Mouse (Mus musculus) MEL (cell line): ENCODE measurements around the gene Brpf3. TPM values are rescaled to one million over a fixed set of nuclear protein-coding genes. Genes with fewer than 3 reads are reported as not detected.
A peak's percentile ranks its signal among the peaks of the same experiment; 100 is the strongest.

Experiments used
- DNase-seq: peaks from one replicate; pipeline ENCODE4 v3.0.0; 2011; ENCODE audit warnings: low read depth, low spot score
- H3K27ac ChIP-seq: 2 replicates; pipeline ENCODE4 v1.5.1; 2012; ENCODE audit warnings: low read depth, mild to moderate bottlenecking, control low read depth, low read length, moderate library complexity; ENCODE audit not compliant: control insufficient read depth
- H3K27me3 ChIP-seq, 2 experiments: fragments of 150-350 bp in 1 of 2; sonication (generic) in 1 of 2; 2 replicates each; pipeline ENCODE4 v1.6.1; 2012; ENCODE audit warnings: low read length in 2 of 2, mild to moderate bottlenecking in 2 of 2, improper control_type of control experiment in 1 of 2, moderate library complexity in 1 of 2; ENCODE audit not compliant: insufficient read depth in 2 of 2, control insufficient read depth in 1 of 2
- H3K36me3 ChIP-seq, 2 experiments: 2 replicates each; pipeline ENCODE4 v1.6.1; 2012 to 2014; ENCODE audit warnings: low read length in 2 of 2, improper control_type of control experiment in 1 of 2, inconsistent platforms in 1 of 2, mild to moderate bottlenecking in 1 of 2; ENCODE audit not compliant: insufficient read depth in 2 of 2, control insufficient read depth in 1 of 2
- H3K4me1 ChIP-seq, 2 experiments: fragments of 150-350 bp in 1 of 2; sonication (generic) in 1 of 2; 2 replicates each; pipeline ENCODE4 v1.6.1; 2012; ENCODE audit warnings: low read length in 2 of 2, improper control_type of control experiment in 1 of 2, mild to moderate bottlenecking in 1 of 2; ENCODE audit not compliant: insufficient read depth in 2 of 2, control insufficient read depth in 1 of 2
- H3K4me3 ChIP-seq, 2 experiments: fragments of 150-350 bp in 1 of 2; sonication (generic) in 1 of 2; 2 replicates each; pipeline ENCODE4 v1.5.1; 2012; ENCODE audit warnings: low read depth in 2 of 2, low read length in 2 of 2, mild to moderate bottlenecking in 2 of 2, moderate library complexity in 2 of 2, control low read depth in 1 of 2, improper control_type of control experiment in 1 of 2; ENCODE audit not compliant: control insufficient read depth in 1 of 2, insufficient read depth in 1 of 2
- H3K79me2 ChIP-seq: 2 replicates; pipeline ENCODE4 v1.6.1; 2012; ENCODE audit warnings: mild to moderate bottlenecking, low read length, moderate library complexity; ENCODE audit not compliant: control insufficient read depth, poor library complexity, insufficient read depth
- H3K9ac ChIP-seq: 2 replicates; pipeline ENCODE4 v1.6.1; 2012; ENCODE audit warnings: low read depth, mild to moderate bottlenecking, control low read depth, low read length, moderate library complexity; ENCODE audit not compliant: control insufficient read depth, poor library complexity, severe bottlenecking
- H3K9me3 ChIP-seq: fragments of 150-350 bp; sonication (generic); replicated peaks from 2 replicates; pipeline ENCODE4 v1.6.1; 2012; ENCODE audit warnings: mild to moderate bottlenecking, low read length, improper control_type of control experiment, moderate library complexity; ENCODE audit not compliant: insufficient read depth
- CHD1 ChIP-seq: IDR thresholded peaks from 2 replicates; pipeline ENCODE4 v1.6.1; 2012; ENCODE audit warnings: low read depth, mild to moderate bottlenecking, inconsistent platforms, low read length, improper control_type of control experiment
- CHD2 ChIP-seq: IDR thresholded peaks from 2 replicates; pipeline ENCODE4 v1.6.1; 2011; ENCODE audit warnings: low read length, improper control_type of control experiment
- CTCF ChIP-seq, 3 experiments: IDR thresholded peaks in 2 of 3; conservative IDR thresholded peaks in 1 of 3; 2 replicates each; pipeline ENCODE4 v1.5.1; 2011 to 2012; ENCODE audit warnings: low read length in 3 of 3, low read depth in 2 of 3, mild to moderate bottlenecking in 2 of 3, improper control_type of control experiment in 1 of 3, inconsistent platforms in 1 of 3, mixed read lengths in 1 of 3, moderate library complexity in 1 of 3; ENCODE audit not compliant: control insufficient read depth in 1 of 3, insufficient read depth in 1 of 3, poor library complexity in 1 of 3, severe bottlenecking in 1 of 3
- E2F4 ChIP-seq: IDR thresholded peaks from 2 replicates; pipeline ENCODE4 v1.6.1; 2011; ENCODE audit warnings: low read depth, low read length, improper control_type of control experiment, borderline replicate concordance
- ELF1 ChIP-seq: IDR thresholded peaks from 2 replicates; pipeline ENCODE4 v1.6.1; 2014; ENCODE audit warnings: low read depth, mild to moderate bottlenecking, inconsistent platforms, low read length, improper control_type of control experiment, moderate library complexity
- EP300 ChIP-seq, 2 experiments: IDR thresholded peaks; 2 replicates each; pipeline ENCODE4 v1.6.1; 2011; ENCODE audit warnings: improper control_type of control experiment in 2 of 2, low read length in 2 of 2, low read depth in 1 of 2, mild to moderate bottlenecking in 1 of 2
- ETS1 ChIP-seq: IDR thresholded peaks from 2 replicates; pipeline ENCODE4 v1.6.1; 2012; ENCODE audit warnings: low read depth, mild to moderate bottlenecking, inconsistent platforms, low read length, improper control_type of control experiment, moderate library complexity
- GABPA ChIP-seq: IDR thresholded peaks from 2 replicates; pipeline ENCODE4 v1.6.1; 2012; ENCODE audit warnings: low read depth, mild to moderate bottlenecking, inconsistent platforms, low read length, improper control_type of control experiment, moderate library complexity
- GATA1 ChIP-seq: IDR thresholded peaks from 2 replicates; pipeline ENCODE4 v1.6.1; 2011; ENCODE audit warnings: low read depth, low read length, improper control_type of control experiment
- HCFC1 ChIP-seq: IDR thresholded peaks from 2 replicates; pipeline ENCODE4 v1.6.1; 2012; ENCODE audit warnings: low read depth, mild to moderate bottlenecking, inconsistent platforms, low read length, improper control_type of control experiment, moderate library complexity
- KAT2A ChIP-seq: conservative IDR thresholded peaks from 2 replicates; pipeline ENCODE4 v1.6.1; 2012; ENCODE audit warnings: low read depth, low read length, improper control_type of control experiment, inconsistent platforms
- MAFK ChIP-seq: IDR thresholded peaks from 2 replicates; pipeline ENCODE4 v1.6.1; 2011; ENCODE audit warnings: low read depth, mild to moderate bottlenecking, low read length, improper control_type of control experiment, borderline replicate concordance
- MAX ChIP-seq: IDR thresholded peaks from 2 replicates; pipeline ENCODE4 v1.6.1; 2011; ENCODE audit warnings: low read length, improper control_type of control experiment
- MAZ ChIP-seq: IDR thresholded peaks from 2 replicates; pipeline ENCODE4 v1.6.1; 2012; ENCODE audit warnings: low read depth, mild to moderate bottlenecking, inconsistent platforms, low read length, improper control_type of control experiment
- MEF2A ChIP-seq: IDR thresholded peaks from 2 replicates; pipeline ENCODE4 v1.6.1; 2014; ENCODE audit warnings: low read depth, mild to moderate bottlenecking, inconsistent platforms, low read length, improper control_type of control experiment; ENCODE audit not compliant: poor library complexity, insufficient replicate concordance, severe bottlenecking; ENCODE audit errors: extremely low read depth
- MXI1 ChIP-seq: IDR thresholded peaks from 2 replicates; pipeline ENCODE4 v1.6.1; 2011; ENCODE audit warnings: mild to moderate bottlenecking, low read depth, low read length, improper control_type of control experiment
- MYB ChIP-seq: IDR thresholded peaks from 2 replicates; pipeline ENCODE4 v1.6.1; 2011; ENCODE audit warnings: mild to moderate bottlenecking, low read depth, low read length, improper control_type of control experiment
- MYC ChIP-seq: IDR thresholded peaks from 2 replicates; pipeline ENCODE4 v1.6.1; 2011; ENCODE audit warnings: low read depth, mild to moderate bottlenecking, low read length, improper control_type of control experiment, moderate library complexity
- NRF1 ChIP-seq: IDR thresholded peaks from 2 replicates; pipeline ENCODE4 v1.6.1; 2014; ENCODE audit warnings: low read depth, mild to moderate bottlenecking, inconsistent platforms, low read length, improper control_type of control experiment, moderate library complexity; ENCODE audit not compliant: poor library complexity, insufficient read depth, severe bottlenecking
- POLR2A ChIP-seq, 2 experiments: IDR thresholded peaks; 2 replicates each; pipeline ENCODE4 v1.6.1; 2011 to 2012; ENCODE audit warnings: low read length in 2 of 2, mild to moderate bottlenecking in 2 of 2, control low read depth in 1 of 2, improper control_type of control experiment in 1 of 2, low read depth in 1 of 2, moderate library complexity in 1 of 2; ENCODE audit not compliant: control insufficient read depth in 1 of 2, insufficient read depth in 1 of 2, poor library complexity in 1 of 2
- POLR2AphosphoS2 ChIP-seq: IDR thresholded peaks from 2 replicates; pipeline ENCODE4 v1.6.1; 2011; ENCODE audit warnings: low read length, improper control_type of control experiment
- RCOR1 ChIP-seq: IDR thresholded peaks from 2 replicates; pipeline ENCODE4 v1.6.1; 2012; ENCODE audit warnings: low read depth, mild to moderate bottlenecking, inconsistent platforms, low read length, improper control_type of control experiment
- SIN3A ChIP-seq: IDR thresholded peaks from 2 replicates; pipeline ENCODE4 v1.6.1; 2012; ENCODE audit warnings: low read length, improper control_type of control experiment, inconsistent platforms
- SMC3 ChIP-seq: IDR thresholded peaks from 2 replicates; pipeline ENCODE4 v1.6.1; 2011; ENCODE audit warnings: low read depth, low read length, improper control_type of control experiment
- TAL1 ChIP-seq: IDR thresholded peaks from 2 replicates; pipeline ENCODE4 v1.6.1; 2012; ENCODE audit warnings: mild to moderate bottlenecking, inconsistent platforms, low read length, moderate library complexity, mixed read lengths
- TBP ChIP-seq: IDR thresholded peaks from 2 replicates; pipeline ENCODE4 v1.8.0; 2011; ENCODE audit warnings: low read depth, low read length, improper control_type of control experiment
- TCF12 ChIP-seq: IDR thresholded peaks from 2 replicates; pipeline ENCODE4 v1.6.1; 2014; ENCODE audit warnings: low read depth, mild to moderate bottlenecking, inconsistent platforms, low read length, improper control_type of control experiment, moderate library complexity
- UBTF ChIP-seq: IDR thresholded peaks from 2 replicates; pipeline ENCODE4 v1.6.1; 2012; ENCODE audit warnings: low read depth, mild to moderate bottlenecking, inconsistent platforms, low read length, improper control_type of control experiment, moderate library complexity, borderline replicate concordance; ENCODE audit not compliant: insufficient read depth
- USF1 ChIP-seq: IDR thresholded peaks from 2 replicates; pipeline ENCODE4 v1.6.1; 2014; ENCODE audit warnings: low read depth, mild to moderate bottlenecking, inconsistent platforms, low read length, improper control_type of control experiment, moderate library complexity
- ZKSCAN1 ChIP-seq: IDR thresholded peaks from 2 replicates; pipeline ENCODE4 v1.6.1; 2012; ENCODE audit warnings: low read depth, mild to moderate bottlenecking, inconsistent platforms, low read length, improper control_type of control experiment, moderate library complexity
- ZNF384 ChIP-seq: IDR thresholded peaks from 2 replicates; pipeline ENCODE4 v1.6.1; 2012; ENCODE audit warnings: low read depth, mild to moderate bottlenecking, inconsistent platforms, low read length, improper control_type of control experiment
- polyA plus RNA-seq, 2 experiments: library from polyadenylated mRNA; stranded (reverse) in 1 of 2; unstranded in 1 of 2; fragments of >175 nt in 1 of 2; fragments of >200 nt in 1 of 2; gene quantifications; 2 replicates each; pipeline versions ENCODE4 v1.2.1 to v1.2.4; 2012; ENCODE audit warnings: low replicate concordance in 2 of 2, low read depth in 1 of 2; ENCODE audit not compliant: insufficient read length in 2 of 2, insufficient read depth in 1 of 2, missing spikeins in 1 of 2
- total RNA-seq: library from RNA; depleted of rRNA; stranded (reverse); fragments of 300-350 nt; gene quantifications from 2 replicates; pipeline ENCODE4 v1.2.3, GENCODE M21; 2012

Gene Brpf3
- total and polyA plus RNA-seq, 3 experiments = 1.7 to 23.7 TPM; not detected in 1

GRCm38 (mm10) chr17:28829120-28829519 is 28.2 kb downstream of the Brpf3 start:
- Histone ChIP-seq H3K79me2 (no peaks in the 10 kb centered on the region), H3K36me3 (peaks cover 0 to 14% of the 10 kb centered on the region in 2 experiments; a peak in 2 of 4 replicates), H3K27ac (peak overlapping the region; percentile 58), H3K4me1 (peaks cover 5 to 15% of the 10 kb centered on the region in 2 experiments), H3K9ac (peak overlapping the region; percentile 6; the same call in 1 of the 2 replicates), H3K4me3 (peak overlapping the region in 1 of 2 experiments; percentile 19; a peak in 2 of 4 replicates), H3K9me3 (no peaks in the 10 kb centered on the region), H3K27me3 (no peaks in the 10 kb centered on the region)
- peak; percentile 74 for TF ChIP-seq ETS1
- TF ChIP-seq POLR2A (IDR thresholded peaks at IDR 0.05; ENCODE audit: control insufficient read depth in 1 of 2, insufficient read depth in 1 of 2, low read depth in 1 of 2, low read length in 2 of 2, poor library complexity in 1 of 2) = no peak
- no peak for TF ChIP-seq GABPA
- peak; percentile 67 for TF ChIP-seq GATA1
- TF ChIP-seq MAFK = no peak
- 0 out of 2 replicates have a peak, but pooled peaks have one; percentile 46 for TF ChIP-seq MAZ
- TF ChIP-seq TBP = peak; percentile 96
- TF ChIP-seq MEF2A = no peak
- TF ChIP-seq MYB = no peak
- TF ChIP-seq E2F4 = no peak
- TF ChIP-seq ZNF384 = no peak
- peak; percentile 45; the same call in 1 of the 2 replicates for TF ChIP-seq MAX
- TF ChIP-seq MXI1 = peak; percentile 47; the same call in 1 of the 2 replicates
- TF ChIP-seq EP300 (IDR thresholded peaks at IDR 0.05; ENCODE audit: low read depth in 1 of 2, low read length in 2 of 2) = peak; percentile 73 to 76
- no peak for TF ChIP-seq SMC3
- TF ChIP-seq CHD1 = no peak
- TF ChIP-seq POLR2AphosphoS2 = no peak
- TF ChIP-seq MYC = no peak
- TF ChIP-seq CTCF (IDR thresholded peaks at IDR 0.05 in 2 of 3, conservative IDR thresholded peaks at IDR 0.05 in 1 of 3; ENCODE audit: control insufficient read depth in 1 of 3, insufficient read depth in 1 of 3, low read depth in 2 of 3, low read length in 3 of 3, poor library complexity in 1 of 3, severe bottlenecking in 1 of 3) = no peak
- no peak for TF ChIP-seq USF1
- TF ChIP-seq TCF12 = peak; percentile 84
- no peak for TF ChIP-seq CHD2
- TF ChIP-seq UBTF = peak; percentile 97; the same call in 1 of the 2 replicates
- no peak for TF ChIP-seq NRF1
- TF ChIP-seq ZKSCAN1 = no peak
- TF ChIP-seq SIN3A = peak; percentile 67
- TF ChIP-seq ELF1 = 0 out of 2 replicates have a peak, but pooled peaks have one; percentile 15
- TF ChIP-seq KAT2A = no peak
- TF ChIP-seq RCOR1 = no peak
- TF ChIP-seq HCFC1 = no peak
- TF ChIP-seq TAL1 = peak; percentile 73
- peak; percentile 83 for DNase-seq
